Mouse (Mus musculus) forebrain, embryonic 14.5 days (tissue): ENCODE data around the gene Ptpn3. TPM values are rescaled to one million over a fixed set of nuclear protein-coding genes. Genes with fewer than 3 reads are reported as not detected.

ENCODE experiments used
- ATAC-seq: fragments of 200-750 bp; cut with Nextera tagmentation; 2 replicates; pipeline ENCODE4 v1.8.0; 2017; ENCODE audit warnings: mild to moderate bottlenecking, moderate library complexity
- DNase-seq: peaks from one replicate; pipeline ENCODE4 v3.0.0-alpha.2; 2015; ENCODE audit warnings: low spot score
- H3K27ac ChIP-seq: fragments of 300-500 bp; sonication (generic); 2 replicates; pipeline ENCODE4 v1.5.1; 2014; ENCODE audit warnings: low read depth, mild to moderate bottlenecking, control low read depth, low read length, moderate library complexity
- H3K27me3 ChIP-seq: fragments of 300-500 bp; sonication (generic); replicated peaks from 2 replicates; pipeline ENCODE4 v1.6.1; 2014; ENCODE audit warnings: low read length, control low read depth, mixed read lengths; ENCODE audit not compliant: control insufficient read depth, insufficient read depth
- H3K36me3 ChIP-seq: fragments of 300-500 bp; sonication (generic); 2 replicates; pipeline ENCODE4 v1.6.1; 2014; ENCODE audit warnings: low read length, control low read depth; ENCODE audit not compliant: control insufficient read depth, insufficient read depth
- H3K4me1 ChIP-seq: fragments of 300-500 bp; sonication (generic); 2 replicates; pipeline ENCODE4 v1.6.1; 2014; ENCODE audit warnings: antibody characterized with exemption, low read length, control low read depth; ENCODE audit not compliant: control insufficient read depth, insufficient read depth
- H3K4me2 ChIP-seq: fragments of 300-500 bp; sonication (generic); 2 replicates; pipeline ENCODE4 v1.6.1; 2014; ENCODE audit warnings: mild to moderate bottlenecking, control low read depth, low read length
- H3K4me3 ChIP-seq: fragments of 300-500 bp; sonication (generic); 2 replicates; pipeline ENCODE4 v1.5.1; 2014; ENCODE audit warnings: low read depth, low read length, control low read depth
- H3K9ac ChIP-seq: fragments of 300-500 bp; sonication (generic); 2 replicates; pipeline ENCODE4 v1.6.1; 2014; ENCODE audit warnings: mild to moderate bottlenecking, low read length, control low read depth, moderate library complexity
- H3K9me3 ChIP-seq: fragments of 300-500 bp; sonication (generic); replicated peaks from 2 replicates; pipeline ENCODE4 v1.6.1; 2016; ENCODE audit warnings: low read length, control low read depth, mixed read lengths; ENCODE audit not compliant: control insufficient read depth
- WGBS: fragments of 180-500 bp; shearing (Covaris S2); extraction: QIAGEN DNeasy Blood & Tissue Kit; methylation state at CpG from one replicate; pipeline ENCODE4 v1.1.7; 2014; 5-methylcytosine and 5-hydroxymethylcytosine counted together
- polyA plus RNA-seq: library from polyadenylated mRNA; unstranded; fragments of >200 nt; fragmentation: Nextera tagmentation; extraction: Ambion mirVana; gene quantifications from 2 replicates; pipeline ENCODE4 v1.2.1, GENCODE M21; 2014

Gene Ptpn3
- polyA plus RNA-seq, 1 experiment from 2014 or later, result 0.58 TPM

DNA sequence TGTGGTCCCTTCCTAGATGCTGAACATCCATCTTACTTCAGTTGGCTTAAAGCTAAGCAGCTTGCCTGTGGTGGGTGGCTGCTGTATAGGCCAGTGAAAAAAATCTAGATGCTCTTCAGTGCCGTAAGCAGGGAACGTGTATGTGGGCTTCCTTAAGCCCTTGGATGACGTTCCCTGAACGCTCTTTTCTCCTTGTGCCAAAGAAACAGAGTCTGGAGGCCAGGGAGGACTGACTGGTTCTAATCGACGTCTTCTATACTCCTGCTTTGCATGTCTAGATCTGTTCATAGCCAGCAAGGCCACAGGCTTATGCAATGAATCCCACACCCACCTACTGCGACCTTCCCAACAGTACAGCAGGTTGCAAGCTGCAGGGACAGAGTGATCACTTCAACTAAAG is 71.3 kb downstream of the Ptpn3 start:
- Histone ChIP-seq H3K4me3 (no peak overlapping the region), H3K27me3 (no peaks in the 10 kb centered on the region), H3K4me1 (0 out of 2 replicates have a peak, but pooled peaks cover 7% of the 10 kb centered on the region), H3K9ac (no peak overlapping the region), H3K36me3 (no peaks in the 10 kb centered on the region), H3K27ac (no peak overlapping the region), H3K4me2 (no peak overlapping the region), H3K9me3 (no peaks in the 10 kb centered on the region)
- ATAC-seq (no peak), DNase-seq (no peak)
- 83% methylated on average over 7 of the region's 7 CpGs for WGBS

DNA sequence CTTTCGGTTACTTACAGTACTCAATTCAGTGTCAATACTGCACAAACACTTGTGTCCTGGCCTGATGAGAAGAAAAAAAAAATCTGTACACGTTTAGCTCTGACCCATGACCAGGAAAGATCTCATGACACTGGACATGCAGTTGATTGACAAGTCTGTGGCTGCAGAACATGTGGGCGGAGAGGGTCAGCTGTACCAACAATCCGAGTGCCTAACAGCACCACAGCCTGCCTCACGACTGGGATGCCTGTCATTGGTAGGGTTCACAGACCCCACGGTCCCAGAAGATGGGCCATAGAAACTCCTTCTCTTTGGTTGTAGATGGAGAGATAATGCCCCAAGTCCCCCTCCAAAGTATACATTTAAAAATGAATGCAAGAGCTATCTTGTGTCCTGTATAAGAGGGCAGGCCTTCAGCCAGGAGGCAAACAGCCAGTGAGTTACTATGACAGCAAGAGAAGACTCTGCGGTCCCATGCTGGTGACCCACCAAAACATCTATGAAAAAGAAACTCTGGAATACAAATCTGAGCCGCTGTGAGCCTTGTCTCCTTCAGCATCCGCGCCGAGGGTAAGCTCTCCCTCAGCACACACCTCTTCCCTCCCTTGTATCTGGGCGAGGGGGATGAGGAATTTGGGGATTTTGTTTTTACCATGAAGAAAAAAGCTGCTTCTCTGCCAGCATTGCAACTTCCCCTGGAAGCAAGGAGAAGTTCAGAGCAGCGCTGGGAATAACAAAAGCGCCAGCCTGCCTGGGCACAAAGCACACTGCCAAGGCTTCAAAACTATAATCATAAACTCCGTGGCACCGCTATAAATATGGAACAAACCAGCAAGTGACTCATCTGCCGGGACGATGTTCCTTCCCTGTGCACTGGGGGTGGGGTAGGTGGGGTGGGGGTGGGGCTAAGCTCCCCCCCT is 72.8 kb downstream of the Ptpn3 start:
- Histone ChIP-seq H3K4me1 (0 out of 2 replicates have a peak, but pooled peaks cover 7% of the 10 kb centered on the region), H3K9me3 (no peaks in the 10 kb centered on the region), H3K9ac (no peak overlapping the region; the same call in 1 of the 2 replicates), H3K27me3 (no peaks in the 10 kb centered on the region), H3K36me3 (no peaks in the 10 kb centered on the region), H3K4me2 (no peak overlapping the region), H3K27ac (no peak overlapping the region), H3K4me3 (no peak overlapping the region)
- DNase-seq (no peak), ATAC-seq (no peak)
- 71% methylated on average over 18 of the region's 18 CpGs for WGBS

DNA sequence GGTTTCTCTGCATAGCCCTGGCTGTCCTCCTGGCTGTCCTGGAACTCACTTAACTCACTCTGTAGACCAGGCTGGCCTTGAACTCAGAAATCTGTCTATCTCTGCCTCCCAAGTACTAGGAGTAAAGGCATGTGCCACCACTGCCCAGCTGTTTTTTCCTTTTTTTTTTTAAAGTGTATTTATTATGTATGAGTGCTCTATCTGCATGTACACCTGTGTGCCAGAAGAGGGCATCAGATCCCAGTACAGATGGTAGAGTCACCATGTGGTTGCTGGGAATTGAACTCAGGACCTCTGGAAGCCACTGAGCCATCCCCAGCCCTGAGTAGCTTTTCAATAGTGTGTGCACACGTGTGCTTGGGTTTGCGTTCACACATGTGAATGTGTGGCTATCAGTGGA is 76.9 kb downstream of the Ptpn3 start:
- Histone ChIP-seq H3K4me3 (no peak overlapping the region), H3K4me2 (no peak overlapping the region), H3K9me3 (no peaks in the 10 kb centered on the region), H3K27ac (no peak overlapping the region), H3K27me3 (no peaks in the 10 kb centered on the region), H3K9ac (no peak overlapping the region), H3K36me3 (no peaks in the 10 kb centered on the region), H3K4me1 (no peaks in the 10 kb centered on the region)
- no peak for DNase-seq
- WGBS, result 97% methylated on average over 2 of the region's 2 CpGs
- ATAC-seq, result no peak

DNA sequence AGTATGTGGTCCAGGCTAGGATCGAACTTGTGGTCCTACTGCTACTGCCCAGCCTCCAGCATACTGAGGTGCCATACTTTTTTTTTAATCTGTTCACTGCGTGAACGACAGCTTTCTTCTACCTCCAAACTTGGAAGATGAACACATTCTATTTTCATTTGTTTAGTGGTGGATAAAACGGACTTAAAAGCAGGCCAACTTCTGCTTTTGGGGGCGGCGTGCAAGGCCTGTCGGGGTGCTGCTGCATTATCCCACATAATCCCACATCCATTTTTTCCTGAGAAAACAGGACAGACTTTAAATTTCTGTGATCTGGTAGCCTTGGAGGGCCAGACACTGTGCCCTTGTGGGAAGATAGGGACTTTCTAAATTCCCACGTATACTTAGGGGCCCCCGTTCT is 83.9 kb downstream of the Ptpn3 start:
- DNase-seq, result no peak
- no peaks in the 10 kb centered on the region for H3K36me3 ChIP-seq
- H3K27me3 ChIP-seq, result no peaks in the 10 kb centered on the region
- H3K9ac ChIP-seq, result no peak overlapping the region
- H3K4me1 ChIP-seq, result peaks cover 6% of the 10 kb centered on the region
- no peak overlapping the region for H3K27ac ChIP-seq
- 90% methylated on average over 9 of the region's 9 CpGs for WGBS
- no peak overlapping the region for H3K4me3 ChIP-seq
- H3K9me3 ChIP-seq, result no peaks in the 10 kb centered on the region
- no peak overlapping the region for H3K4me2 ChIP-seq
- no peak for ATAC-seq

DNA sequence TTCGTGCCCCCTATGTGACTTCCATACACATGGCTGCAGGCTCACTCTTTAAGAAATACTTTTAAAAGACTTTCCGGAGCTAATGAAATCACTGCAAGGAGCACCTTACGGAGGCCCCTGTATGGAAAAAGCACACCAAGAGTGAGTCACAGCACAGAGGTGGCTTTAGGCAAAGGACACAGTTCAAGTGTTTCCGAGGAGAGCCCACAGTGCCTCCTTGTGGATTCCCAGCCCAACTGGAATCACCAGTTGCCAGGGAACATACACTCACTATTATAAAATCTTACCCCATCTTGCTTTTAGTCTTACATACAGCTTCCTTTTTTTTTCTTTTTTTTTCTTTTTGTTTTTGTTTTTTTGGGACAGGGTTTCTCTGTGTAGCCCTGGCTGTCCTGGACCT is 85.1 kb downstream of the Ptpn3 start:
- no peak overlapping the region for H3K4me2 ChIP-seq
- H3K36me3 ChIP-seq, result no peaks in the 10 kb centered on the region
- no peak for DNase-seq
- no peak for ATAC-seq
- H3K9me3 ChIP-seq, result no peaks in the 10 kb centered on the region
- WGBS, result 88% methylated on average over 4 of the region's 4 CpGs
- H3K4me1 ChIP-seq, result peaks cover 6% of the 10 kb centered on the region
- no peaks in the 10 kb centered on the region for H3K27me3 ChIP-seq
- no peak overlapping the region for H3K4me3 ChIP-seq
- H3K27ac ChIP-seq, result no peak overlapping the region
- no peak overlapping the region for H3K9ac ChIP-seq

DNA sequence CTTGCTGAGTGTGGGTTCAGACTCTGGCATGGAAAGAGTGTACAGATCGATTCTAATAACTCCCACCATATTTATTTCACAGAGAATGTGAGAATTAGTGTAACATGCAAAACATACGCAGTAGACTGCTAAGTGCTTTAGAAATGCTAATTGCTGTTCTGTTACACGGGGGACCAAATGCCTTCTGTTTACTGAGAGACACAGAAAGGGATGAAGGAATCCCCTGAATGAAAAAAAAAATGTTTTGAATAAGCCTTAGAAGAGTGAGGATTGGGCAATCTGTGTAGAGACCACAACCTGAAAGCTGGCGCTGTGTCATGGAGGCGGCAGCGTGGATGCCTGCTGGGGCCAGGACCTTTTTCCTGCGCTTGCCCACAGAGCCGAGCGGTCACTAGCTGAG is 86.8 kb downstream of the Ptpn3 start:
- Histone ChIP-seq H3K27ac (no peak overlapping the region), H3K36me3 (no peaks in the 10 kb centered on the region), H3K27me3 (no peaks in the 10 kb centered on the region), H3K9ac (no peak overlapping the region), H3K4me3 (no peak overlapping the region), H3K4me1 (peaks cover 6% of the 10 kb centered on the region), H3K9me3 (no peaks in the 10 kb centered on the region), H3K4me2 (no peak overlapping the region)
- peak; percentile 60 for DNase-seq
- ATAC-seq, result peak; percentile 60; the same call in 1 of the 2 replicates
- 56% methylated on average over 9 of the region's 9 CpGs for WGBS

DNA sequence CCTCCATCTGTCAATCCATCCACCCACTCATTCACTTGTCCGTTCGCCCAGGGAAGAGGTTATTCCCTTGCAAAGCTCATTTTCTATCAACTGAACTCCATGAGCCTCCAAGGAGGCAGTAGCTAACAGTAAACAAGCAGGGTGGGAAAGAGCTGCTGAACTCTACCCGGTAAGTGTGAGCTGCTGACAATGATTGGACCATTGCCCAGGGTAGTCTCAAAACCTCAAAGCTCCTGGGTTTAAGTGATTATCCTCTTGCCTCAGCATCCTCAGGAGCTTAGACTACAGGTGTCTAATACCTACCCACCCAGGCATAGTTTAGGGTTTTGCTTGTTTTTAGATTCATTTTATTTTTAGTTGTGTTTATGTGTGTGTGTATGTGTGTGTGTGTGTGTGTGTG is 87.5 kb downstream of the Ptpn3 start:
- no peak overlapping the region for H3K4me3 ChIP-seq
- H3K9ac ChIP-seq, result no peak overlapping the region
- DNase-seq (no peak), ATAC-seq (no peak)
- H3K9me3 ChIP-seq, result no peaks in the 10 kb centered on the region
- H3K4me1 ChIP-seq, result peaks cover 6% of the 10 kb centered on the region
- no peaks in the 10 kb centered on the region for H3K36me3 ChIP-seq
- 60% methylated on average over 3 of the region's 3 CpGs for WGBS
- H3K27me3 ChIP-seq, result no peaks in the 10 kb centered on the region
- no peak overlapping the region for H3K27ac ChIP-seq
- H3K4me2 ChIP-seq, result no peak overlapping the region

DNA sequence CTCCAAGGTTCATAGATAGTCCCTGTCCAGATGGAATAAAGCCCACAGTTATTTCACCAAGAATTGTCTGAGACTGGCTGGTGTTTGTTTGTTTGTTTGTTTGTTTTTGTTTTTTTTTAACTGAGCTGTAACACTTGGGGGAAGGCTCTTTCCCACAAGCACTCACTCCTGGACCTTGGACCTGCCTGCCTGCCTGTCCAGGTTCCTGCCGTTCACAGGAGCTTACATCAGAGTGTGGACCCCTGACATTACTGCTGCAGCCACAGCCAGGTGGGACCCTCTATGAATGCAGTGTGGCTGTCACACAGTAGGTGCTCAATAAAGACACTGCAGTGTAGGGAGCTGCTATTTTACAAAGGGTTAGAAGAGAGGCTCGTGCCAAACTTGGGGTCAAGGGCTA is 89.9 kb downstream of the Ptpn3 start:
- DNase-seq (no peak), ATAC-seq (no peak)
- Histone ChIP-seq H3K9ac (no peak overlapping the region), H3K9me3 (no peaks in the 10 kb centered on the region), H3K36me3 (no peaks in the 10 kb centered on the region), H3K27me3 (no peaks in the 10 kb centered on the region), H3K4me2 (no peak overlapping the region), H3K27ac (no peak overlapping the region), H3K4me3 (no peak overlapping the region), H3K4me1 (peaks cover 6% of the 10 kb centered on the region)
- WGBS, result 84% methylated on average over 2 of the region's 2 CpGs

DNA sequence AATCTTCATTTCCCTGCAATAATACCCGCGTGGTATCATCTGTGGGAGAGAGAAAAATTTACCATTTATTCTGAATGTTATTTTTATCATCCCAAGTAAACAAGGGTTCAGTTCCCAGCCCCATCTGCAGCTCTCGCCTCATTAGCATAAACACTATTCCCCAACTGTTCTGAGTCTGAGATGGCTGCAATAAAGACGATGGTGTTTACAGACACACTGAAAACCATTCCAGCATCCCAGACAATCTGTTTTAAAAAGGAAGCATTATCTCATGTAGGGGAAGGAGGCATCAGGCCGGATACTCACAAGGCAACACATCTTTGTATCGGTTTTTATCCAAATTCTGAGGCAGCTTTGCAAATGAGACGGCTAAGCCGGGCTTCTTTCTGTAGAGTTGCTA is 95.7 kb downstream of the Ptpn3 start:
- ATAC-seq (peak; percentile 60; the same call in 1 of the 2 replicates), DNase-seq (peak; percentile 62)
- Histone ChIP-seq H3K9ac (no peak overlapping the region), H3K27ac (no peak overlapping the region), H3K4me3 (no peak overlapping the region), H3K27me3 (no peaks in the 10 kb centered on the region), H3K4me2 (no peak overlapping the region), H3K36me3 (no peaks in the 10 kb centered on the region), H3K4me1 (no peaks in the 10 kb centered on the region), H3K9me3 (no peaks in the 10 kb centered on the region)
- WGBS, result 58% methylated on average over 8 of the region's 8 CpGs
